Mouse (Mus musculus) lung, postnatal 0 days (tissue): Measurements from ENCODE around the gene Pgpep1l.

ENCODE experiments used
- CTCF ChIP-seq: IDR thresholded peaks from 2 replicates; pipeline ENCODE4 v1.5.1; 2016; ENCODE audit warnings: antibody characterized with exemption, mild to moderate bottlenecking
- EP300 ChIP-seq: IDR thresholded peaks from 2 replicates; pipeline ENCODE4 v1.6.1; 2016; ENCODE audit warnings: antibody characterized with exemption, mild to moderate bottlenecking, control low read depth

- TF ChIP-seq CTCF (no peak), EP300 (no peak)
These were observed 16.4 kb upstream of the Pgpep1l start for GRCm38 (mm10) chr7:68280352-68280869.
